Mouse (Mus musculus) erythroid progenitor cell, adult 5-6 weeks (primary cell): ENCODE measurements around the gene Vdac1. TPM values are rescaled to one million over a fixed set of nuclear protein-coding genes. Genes with fewer than 3 reads are reported as not detected.
"Not testable (repeated sequence)": the region's sequence is repeated elsewhere in the genome, so short reads cannot be mapped to it uniquely, and the experiment has no call there.

ENCODE experiments used
- ATAC-seq: replicated peaks from 2 replicates; pipeline ENCODE4 v1.8.0; 2016; ENCODE audit warnings: moderate number of reproducible peaks, mild to moderate bottlenecking, moderate TSS enrichment, inconsistent platforms; ENCODE audit not compliant: poor library complexity, low FRiP score, severe bottlenecking
- total RNA-seq, 2 experiments: library from RNA; stranded (forward) in 1 of 2; stranded (reverse) in 1 of 2; fragments of 150-400 nt in 1 of 2; fragments of 186-747, 209-891 nt in 1 of 2; gene quantifications; 2 replicates each; pipeline versions ENCODE4 v1.2.3 to v1.2.4; 2015 to 2017; ENCODE audit warnings: low replicate concordance in 2 of 2

Gene Vdac1
- total RNA-seq, 2 experiments from 2014 or later, result 36.9 to 40.2 TPM

DNA sequence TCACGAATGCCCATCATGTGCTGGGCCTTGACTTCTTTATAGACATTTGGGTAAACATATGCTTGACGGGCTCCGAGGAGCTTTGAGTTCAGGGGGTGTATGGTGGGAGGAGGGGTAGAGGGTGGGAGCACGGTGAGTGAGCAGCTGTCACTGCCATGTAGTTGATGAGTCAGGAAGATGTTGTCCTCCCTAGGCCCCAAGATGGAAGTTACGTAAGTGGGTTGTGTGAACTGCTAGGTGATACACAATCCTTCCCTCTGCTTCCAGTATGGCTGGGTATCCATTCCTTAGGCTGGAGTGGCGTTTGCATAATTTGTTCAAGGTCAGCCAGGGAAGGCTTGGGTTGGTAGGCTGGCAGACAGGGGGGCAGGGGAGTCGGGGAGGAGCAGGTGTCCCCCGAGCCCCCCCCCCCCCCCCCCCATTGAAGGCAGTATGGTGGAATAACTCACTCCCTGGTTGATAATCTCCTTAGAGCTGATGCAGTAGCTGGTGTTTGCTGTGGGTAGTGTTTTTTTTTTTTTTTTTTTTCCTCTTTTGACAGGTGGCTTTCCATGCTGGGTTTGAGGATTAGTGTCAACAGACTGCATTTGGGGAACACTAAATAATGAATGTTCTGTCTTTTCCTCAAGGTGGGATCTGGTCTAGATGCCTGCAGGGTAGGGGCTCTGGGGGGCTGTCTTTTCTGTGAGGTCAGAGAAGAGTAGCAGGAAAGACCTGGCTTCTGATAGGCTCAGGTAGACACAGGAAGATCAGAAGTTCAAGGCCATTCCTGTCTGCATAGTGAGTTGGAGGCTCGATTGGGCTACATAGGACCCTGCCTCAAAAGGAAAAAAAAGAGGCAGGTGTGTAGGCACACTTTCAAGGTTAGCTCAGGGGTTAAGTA, 8.8 kb downstream of the Vdac1 start:
- ATAC-seq, result no peak

DNA sequence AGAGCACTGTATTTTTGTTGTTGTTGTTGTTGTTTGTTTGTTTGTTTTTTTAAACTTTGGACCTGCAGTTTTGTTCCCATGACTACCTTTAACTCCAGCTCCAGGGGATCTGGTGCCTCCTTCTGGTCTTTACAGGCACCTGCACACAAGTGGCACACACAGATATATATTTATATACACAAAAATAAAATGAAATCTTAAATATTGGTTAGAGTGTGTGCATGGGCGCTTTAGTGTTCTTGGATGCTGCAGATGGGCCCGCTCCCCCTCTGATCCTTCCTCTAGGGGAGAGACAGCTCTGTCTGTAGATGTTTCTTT, 9.4 kb downstream of the Vdac1 start:
- no peak for ATAC-seq

DNA sequence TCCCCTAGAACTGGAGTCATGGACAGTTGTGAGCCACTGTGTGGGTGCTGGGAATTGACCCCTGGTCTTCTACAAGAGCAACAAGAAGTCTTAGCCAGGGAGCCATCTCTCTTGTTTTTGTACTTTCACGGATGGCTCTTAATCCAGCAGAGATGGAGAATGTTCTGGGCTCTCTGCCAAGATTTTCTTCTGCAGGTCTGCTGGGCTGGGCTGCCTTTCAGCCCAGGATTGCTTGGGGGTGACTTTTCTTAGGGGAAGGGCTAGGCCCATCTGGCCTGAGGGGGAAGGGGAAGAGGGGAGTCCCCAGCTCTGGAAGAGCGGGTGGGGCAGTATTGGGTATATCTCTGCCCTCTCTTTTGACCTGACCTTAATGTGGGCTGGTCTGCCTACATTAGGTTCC, 9.9 kb downstream of the Vdac1 start:
- ATAC-seq, result no peak

DNA sequence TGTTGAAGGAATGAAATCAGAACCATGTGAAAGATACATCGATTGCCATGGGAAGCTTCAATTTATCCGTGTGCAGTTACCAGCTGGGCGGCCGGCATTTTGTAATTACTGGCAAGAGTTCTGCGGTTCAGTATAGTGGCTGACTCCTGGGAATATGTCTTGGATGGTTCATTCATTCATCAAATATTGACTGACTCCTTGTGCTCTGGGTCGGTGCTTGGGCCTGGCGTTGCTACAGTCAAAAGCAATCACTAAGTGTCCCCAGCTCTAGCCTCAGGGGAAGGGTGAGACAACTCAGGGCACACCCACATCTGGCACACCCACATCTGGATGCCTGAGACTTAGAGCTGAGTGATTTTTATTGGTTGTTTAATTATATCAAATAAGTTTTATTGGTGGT, 13.2 kb downstream of the Vdac1 start:
- ATAC-seq, result no peak

DNA sequence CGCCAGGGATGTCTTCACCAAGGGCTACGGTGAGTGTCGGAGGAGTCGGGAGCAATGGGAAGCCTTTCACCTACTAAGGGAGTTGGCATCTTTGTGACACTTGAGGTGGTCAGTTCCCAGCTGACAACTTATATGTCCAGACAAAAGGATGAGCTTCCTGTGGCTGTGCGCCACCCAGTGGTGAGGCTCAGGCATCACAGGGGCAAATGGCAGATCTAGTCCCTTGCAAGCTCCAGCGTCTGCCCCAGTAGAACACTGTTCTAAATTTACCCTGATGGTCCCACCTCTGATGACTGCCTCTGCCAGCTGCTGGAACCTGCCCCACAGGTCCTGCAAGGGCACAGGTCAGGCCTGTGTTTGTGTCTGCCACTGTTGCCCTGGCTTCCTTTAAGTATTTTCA, 13.7 kb downstream of the Vdac1 start:
- ATAC-seq, result peak; percentile 86

DNA sequence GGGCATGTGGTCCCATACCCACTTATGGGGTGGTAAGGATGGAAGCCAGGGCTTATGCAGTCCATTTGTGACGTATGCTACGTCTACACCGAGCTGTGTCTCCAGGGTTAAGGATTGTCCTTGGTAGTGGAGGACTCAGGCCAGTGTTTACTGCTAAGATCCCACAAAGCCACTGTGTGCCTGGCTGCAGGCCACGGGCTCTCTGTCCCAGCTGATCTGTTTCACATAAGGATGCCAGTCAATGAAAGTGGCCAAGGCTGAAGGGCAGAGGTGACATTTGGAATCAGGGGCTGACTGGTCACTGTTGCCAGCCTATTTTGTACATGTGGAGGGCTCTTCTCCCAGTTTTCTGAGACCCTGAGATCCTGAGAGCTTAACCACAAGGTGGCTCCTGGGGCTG, 16.9 kb downstream of the Vdac1 start:
- no peak for ATAC-seq

DNA sequence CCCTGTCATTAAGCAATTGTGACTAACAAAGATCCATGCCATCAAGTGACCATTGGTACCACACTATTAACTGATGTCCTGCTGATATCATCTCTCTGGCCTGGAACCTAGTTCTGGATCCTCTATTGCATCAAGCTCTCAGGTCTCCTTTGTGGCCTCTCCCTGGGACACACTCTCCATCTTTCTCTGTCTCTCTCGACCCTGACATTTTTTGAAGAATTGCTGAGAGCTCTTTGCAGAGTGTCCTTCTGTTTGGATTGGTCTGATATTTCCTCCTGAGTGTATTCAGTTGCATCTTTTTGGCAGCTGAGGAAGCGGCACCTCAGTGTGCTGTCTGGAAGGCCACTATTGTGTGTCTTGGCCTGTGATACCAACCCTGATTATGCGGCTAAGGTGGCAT, 18.6 kb downstream of the Vdac1 start:
- ATAC-seq, result no peak

DNA sequence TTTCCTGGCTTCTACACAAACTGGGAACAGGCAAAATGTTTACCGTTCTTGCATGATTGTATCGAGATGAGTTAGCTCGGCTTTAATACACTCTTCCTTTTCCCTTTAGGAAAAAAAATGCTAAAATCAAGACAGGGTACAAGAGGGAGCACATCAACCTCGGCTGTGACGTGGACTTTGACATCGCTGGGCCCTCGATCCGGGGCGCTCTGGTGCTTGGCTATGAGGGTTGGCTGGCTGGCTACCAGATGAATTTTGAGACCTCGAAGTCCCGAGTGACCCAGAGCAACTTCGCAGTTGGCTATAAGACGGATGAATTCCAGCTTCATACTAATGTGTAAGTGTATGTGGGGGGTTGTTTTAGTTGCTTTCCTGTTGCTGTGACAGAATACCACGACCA, 23.1 kb downstream of the Vdac1 start:
- ATAC-seq, result no peak

DNA sequence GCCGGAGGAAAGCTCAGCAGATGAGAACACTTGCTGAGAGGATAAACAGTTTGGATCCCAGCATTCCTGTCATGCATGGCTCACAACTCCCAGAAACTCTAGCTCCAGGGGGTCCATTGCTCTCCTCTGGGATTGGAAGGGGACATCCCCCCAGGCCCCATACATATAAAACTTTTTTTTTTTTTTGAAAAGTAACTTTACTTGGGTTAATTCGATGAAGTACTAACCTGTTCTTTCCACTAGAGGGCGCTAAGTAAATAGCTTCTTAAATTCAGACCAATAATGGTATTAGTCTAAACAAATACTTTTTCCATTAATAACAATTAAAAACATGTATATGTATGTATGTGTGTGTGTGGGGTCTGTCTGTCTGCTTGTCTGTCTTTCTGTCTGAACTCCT, 24.0 kb downstream of the Vdac1 start:
- ATAC-seq, result 0 out of 2 replicates have a peak, but pooled peaks have one; percentile 54

DNA sequence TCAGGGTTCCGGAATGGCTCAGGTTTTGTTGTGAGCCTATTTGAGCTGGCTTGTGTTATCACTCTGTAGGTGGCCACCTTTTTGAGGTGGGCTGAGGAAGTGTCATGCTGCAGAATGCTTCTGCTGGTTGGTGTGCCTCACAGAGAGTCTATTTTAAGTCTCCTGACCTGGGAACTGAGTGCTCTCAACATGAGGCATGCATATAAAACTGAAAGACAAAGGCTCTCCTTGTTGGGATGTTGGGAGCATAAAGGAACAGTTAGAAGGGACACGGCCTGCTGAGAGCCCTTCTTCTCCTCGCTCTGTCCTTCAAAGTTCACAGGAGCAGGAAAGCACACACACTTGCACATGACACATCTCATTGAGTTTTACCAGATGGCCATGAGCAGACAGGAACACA, 26.2 kb downstream of the Vdac1 start:
- ATAC-seq, result no peak

DNA sequence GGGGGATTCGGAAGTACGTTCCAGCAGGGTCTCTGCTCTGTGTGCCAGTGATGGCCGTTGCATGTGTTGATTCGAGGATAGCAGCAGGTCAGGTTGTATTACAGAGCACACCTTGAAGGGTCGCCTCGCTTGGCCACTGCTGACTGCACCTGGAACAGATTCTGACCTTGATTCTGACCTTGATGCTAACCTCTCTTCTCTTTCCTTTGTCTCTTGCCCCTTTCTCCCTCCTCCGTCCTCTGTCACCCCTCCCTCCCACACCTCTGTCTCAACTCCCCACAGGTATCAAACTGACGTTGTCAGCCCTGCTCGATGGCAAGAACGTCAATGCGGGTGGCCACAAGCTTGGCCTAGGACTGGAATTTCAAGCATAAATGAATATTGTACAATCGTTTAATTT, 27.5 kb downstream of the Vdac1 start:
- no peak for ATAC-seq

DNA sequence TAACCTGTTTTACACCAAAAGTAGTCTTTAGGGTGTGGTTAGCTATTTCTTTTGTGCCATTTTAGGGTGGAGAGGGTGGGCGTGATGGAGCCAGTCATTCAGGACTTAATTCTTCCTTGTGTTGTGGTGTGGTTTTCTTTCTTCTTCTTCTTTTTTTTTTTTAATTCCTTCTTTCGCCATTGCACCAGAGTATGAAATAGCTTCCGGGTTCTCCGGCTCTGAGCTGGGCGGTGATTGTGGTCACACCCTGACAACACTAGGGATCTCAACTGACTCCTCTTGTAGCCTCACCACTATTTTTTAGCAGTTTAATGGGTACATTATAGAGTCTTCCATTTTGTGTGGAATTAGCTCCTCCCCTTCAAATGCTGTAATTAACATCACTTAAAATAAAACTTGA, 28.3 kb downstream of the Vdac1 start:
- not testable (repeated sequence) for ATAC-seq

DNA sequence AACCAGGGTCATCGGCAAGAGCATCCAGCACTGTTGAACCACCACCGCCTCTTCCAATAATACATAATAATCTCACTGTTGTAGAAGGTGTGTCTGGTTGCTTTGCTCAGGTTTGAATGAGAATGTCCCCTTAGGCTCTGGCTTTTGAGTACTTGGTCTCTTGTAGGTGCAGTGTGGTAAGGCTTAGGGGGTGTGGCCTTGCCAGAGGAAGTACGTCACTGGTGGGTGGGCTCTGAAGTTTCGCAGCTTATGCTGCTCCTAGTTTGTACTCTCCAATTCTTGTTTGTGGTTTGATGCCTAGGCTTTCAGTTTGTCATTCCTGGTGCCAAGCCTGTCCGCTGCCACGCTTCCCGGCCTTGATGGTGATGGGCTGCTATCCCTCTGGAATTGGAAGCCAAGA, 29.3 kb downstream of the Vdac1 start:
- no peak for ATAC-seq

DNA sequence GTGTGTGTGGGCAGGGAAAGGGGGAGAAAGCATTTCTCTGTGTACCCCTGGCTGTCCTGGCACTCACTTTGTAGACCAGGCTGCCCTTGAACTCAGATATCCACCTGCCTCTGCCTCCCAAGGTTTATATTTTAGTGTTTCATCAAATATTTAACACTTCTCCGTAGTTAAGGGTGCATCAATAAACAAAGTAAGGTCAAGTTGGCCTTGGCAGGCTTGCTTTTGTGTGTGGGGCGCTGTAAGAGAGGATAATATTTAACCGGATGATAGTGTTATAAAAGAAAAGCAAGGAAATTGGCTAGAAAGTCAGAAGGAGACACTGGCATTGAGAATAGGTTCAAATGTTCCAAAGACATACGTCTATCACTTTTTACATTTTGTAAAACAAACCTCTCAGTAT, 33.8 kb downstream of the Vdac1 start:
- ATAC-seq, result no peak

DNA sequence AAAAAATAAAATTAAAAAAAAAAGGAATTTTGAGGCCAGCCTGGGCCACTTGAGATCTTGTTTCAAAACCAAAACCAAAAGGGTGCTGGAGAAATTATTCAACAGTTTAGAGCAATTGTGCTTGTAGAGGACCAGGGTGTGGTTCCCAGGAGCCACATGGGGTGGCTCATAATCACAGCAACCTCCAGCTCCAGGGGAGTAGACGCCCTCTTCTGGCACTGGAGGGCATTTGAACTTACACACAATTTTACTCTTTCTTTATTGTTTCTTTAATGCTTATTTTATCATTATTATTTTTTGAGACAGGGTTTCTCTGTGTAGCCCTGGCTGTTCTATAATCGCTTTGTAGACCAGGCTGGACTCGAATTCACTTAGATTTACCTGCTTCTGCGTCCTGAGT, 34.7 kb downstream of the Vdac1 start:
- ATAC-seq, result no peak

DNA sequence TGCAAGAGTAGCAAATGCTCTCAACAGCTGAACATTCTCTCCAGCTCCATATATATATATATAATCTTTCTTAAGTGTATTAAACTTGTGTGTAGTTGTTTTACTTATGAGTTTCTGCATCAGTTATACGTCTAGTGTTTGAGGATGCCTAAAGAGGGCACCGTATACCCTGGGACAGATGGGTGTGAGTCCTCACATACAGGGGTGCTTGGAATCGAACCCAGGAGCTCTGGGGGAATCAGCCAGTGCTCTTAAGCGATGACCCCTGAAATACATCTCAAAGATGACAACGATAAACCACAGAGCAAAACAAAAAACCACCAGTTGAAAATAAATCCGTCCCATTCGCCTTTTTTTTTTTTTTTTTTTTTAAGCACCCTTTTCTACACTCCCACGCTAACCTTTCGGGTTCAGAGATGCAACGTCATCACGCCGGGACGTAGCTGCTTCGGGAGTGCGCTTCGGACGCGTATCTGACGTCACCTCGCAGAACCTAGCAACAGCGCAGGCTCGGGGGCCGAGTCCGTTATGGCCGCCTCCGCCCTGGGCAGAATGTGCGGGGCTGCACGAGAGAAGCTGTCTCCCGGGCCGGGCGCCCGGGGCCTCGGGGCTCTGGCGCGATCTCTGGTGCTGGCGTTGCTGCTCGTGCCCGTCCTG, 35.4 kb downstream of the Vdac1 start, which contains the start of gene 9530068E07Rik:
Gene 9530068E07Rik (plus strand): TSS at position 489 of the 657 bp plus-strand sequence.
- ATAC-seq, result peak; percentile 94

DNA sequence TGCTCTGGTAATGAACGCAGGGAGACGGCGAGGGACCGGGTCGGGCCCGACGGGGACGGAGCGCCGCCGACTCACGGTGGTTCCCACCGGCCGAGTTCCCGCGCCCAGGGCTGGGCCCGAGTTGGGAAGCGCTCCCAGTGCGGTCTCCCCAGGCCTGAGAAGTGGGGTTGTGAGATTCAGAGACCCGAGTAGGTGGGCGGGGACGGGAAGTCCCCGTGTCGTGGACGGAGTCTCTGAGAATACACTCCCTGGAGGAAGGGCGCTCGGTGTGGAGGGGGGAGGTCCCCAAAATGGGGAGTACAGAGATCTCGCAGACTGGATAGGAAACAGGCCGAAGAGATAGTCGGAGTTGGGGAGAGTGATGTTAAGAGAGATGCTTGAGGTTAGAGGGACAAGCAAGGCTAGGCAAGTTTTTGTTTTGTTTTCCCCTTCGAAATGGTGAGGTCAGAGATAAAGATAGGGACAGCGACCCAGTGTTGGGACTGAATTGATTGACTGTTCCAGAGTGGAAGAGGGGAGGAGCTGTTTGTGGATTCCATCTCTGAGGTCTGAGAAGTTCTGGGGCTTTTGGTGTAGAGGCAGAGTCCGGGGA, 36.0 kb downstream of the Vdac1 start:
- ATAC-seq, result peak; percentile 50

DNA sequence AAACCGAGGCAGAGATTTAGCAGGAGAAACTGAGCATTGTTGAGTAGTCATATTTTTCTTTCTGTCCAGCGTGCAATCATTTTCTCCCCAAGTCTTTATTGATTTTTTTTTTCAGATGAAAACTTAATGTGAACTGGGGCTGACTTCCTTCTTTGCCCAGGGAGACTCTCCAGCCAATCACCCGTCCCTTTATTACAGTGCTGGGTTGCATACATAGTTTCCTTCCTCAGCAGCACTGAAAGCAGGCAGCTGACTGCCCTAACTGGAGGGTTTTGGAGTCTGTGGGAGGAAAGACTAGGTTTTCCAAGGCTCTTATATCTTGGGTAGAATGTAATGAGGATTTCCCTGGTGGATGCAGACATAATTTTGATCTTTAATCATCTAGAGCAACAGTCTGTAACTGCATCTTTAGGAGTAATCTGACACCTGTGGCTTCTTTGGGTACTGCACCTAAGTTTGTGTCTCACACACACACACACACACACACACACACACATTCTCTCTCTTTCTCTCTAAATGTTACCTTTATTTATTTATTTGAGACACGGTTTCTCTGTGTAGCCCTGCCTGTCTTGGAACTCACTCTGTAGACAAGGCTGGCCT, 36.8 kb downstream of the Vdac1 start:
- ATAC-seq, result no peak

DNA sequence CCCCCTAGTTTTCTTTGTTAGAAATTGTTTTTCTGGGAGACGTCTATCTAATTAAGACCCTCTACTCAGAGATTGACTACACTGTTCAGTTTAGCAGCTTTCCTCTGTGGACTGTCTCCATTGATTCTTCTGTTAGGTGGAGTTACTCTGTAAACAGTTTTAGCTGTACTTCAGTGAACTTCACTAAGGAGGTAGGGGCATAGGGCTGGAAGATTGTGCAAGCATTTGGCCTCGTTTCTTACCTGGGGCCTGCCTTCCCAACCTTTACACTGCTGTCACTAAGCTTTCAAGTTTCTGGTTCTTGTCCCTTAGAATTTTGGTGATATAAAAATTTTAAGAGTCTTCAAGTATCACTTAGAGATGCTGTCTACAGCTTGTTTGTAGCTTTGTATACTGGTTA, 40.8 kb downstream of the Vdac1 start:
- ATAC-seq, result no peak

DNA sequence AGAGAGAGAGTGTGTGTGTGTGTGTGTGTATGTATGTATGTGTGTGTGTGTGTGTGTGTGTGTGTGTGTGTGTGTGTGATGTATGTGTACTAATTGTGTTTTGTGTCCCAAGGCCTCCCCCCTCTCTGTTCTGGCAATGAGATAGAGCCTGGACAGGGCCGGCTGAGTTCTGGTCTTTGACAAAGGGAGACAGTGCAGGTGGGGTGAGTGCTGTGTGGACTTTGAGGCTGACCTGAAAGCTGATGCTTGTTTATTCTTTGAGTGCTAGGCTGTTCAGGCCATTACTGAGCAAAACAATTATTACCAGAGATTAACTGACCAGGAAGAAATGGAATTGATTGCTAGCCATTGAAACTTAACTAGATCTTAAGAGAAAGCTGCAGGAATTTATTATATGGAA, 41.9 kb downstream of the Vdac1 start:
- no peak for ATAC-seq

DNA sequence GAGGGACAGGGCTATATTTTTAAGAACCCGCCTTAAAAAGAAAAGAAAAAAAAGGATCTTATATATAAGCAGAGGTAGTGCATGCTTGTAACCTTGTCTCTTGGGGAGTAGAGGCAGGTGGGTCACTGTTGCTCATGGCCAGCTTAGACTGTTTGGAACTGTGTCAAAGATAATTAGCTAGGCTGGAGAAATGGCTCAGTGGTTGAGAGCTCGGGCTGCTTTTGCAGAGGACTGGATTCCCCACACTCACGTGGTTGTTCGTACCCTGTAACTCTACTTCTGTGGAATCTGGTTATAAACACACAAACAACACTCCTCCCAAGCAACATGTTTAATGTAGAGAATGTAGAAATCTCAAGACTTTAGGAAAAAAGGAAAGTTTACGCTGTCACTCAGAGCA, 43.5 kb downstream of the Vdac1 start:
- no peak for ATAC-seq
